Mouse (Mus musculus) kidney, postnatal 0 days (tissue): ENCODE measurements at regions not wholly inside any gene's neighbourhood (a gene's known extent, or its start where the extent isn't known, plus 50 kb on each side); places are given as distances from the start of the nearest gene placed in this dataset.

Experiments
- ATAC-seq: fragments of 200-750 bp; cut with Nextera tagmentation; replicated peaks from 2 replicates; pipeline ENCODE4 v1.8.0; 2017; ENCODE audit warnings: low read depth, moderate number of reproducible peaks, moderate TSS enrichment, moderate library complexity; ENCODE audit not compliant: low FRiP score
- DNase-seq: peaks from one replicate; pipeline ENCODE4 v3.0.0-alpha.2; 2016; ENCODE audit warnings: low spot score
- H3K27ac ChIP-seq: fragments of 300-500 bp; sonication (generic); 2 replicates; pipeline ENCODE4 v1.5.1; 2014; ENCODE audit warnings: mild to moderate bottlenecking
- H3K27me3 ChIP-seq: fragments of 300-500 bp; sonication (generic); 2 replicates; pipeline ENCODE4 v1.6.1; 2014; ENCODE audit warnings: low read length, mixed read lengths; ENCODE audit not compliant: insufficient read depth
- H3K36me3 ChIP-seq: fragments of 300-500 bp; sonication (generic); 2 replicates; pipeline ENCODE4 v1.6.1; 2014; ENCODE audit warnings: low read length, mixed read lengths; ENCODE audit not compliant: insufficient read depth
- H3K4me1 ChIP-seq: fragments of 300-500 bp; sonication (generic); replicated peaks from 2 replicates; pipeline ENCODE4 v1.6.1; 2014; ENCODE audit warnings: antibody characterized with exemption, low read length, mixed read lengths; ENCODE audit not compliant: insufficient read depth
- H3K4me2 ChIP-seq: fragments of 300-500 bp; sonication (generic); 2 replicates; pipeline ENCODE4 v1.6.1; 2014; ENCODE audit warnings: mild to moderate bottlenecking, low read length, moderate library complexity, mixed read lengths
- H3K4me3 ChIP-seq: fragments of 300-500 bp; sonication (generic); replicated peaks from 2 replicates; pipeline ENCODE4 v1.5.1; 2014; ENCODE audit warnings: low read depth, low read length
- H3K9ac ChIP-seq: fragments of 300-500 bp; sonication (generic); 2 replicates; pipeline ENCODE4 v1.6.1; 2014; ENCODE audit warnings: low read depth, low read length
- H3K9me3 ChIP-seq: fragments of 300-500 bp; sonication (generic); replicated peaks from 2 replicates; pipeline ENCODE4 v1.6.1; 2016; ENCODE audit warnings: low read length, inconsistent platforms, mixed read lengths
- CTCF ChIP-seq: IDR thresholded peaks from 2 replicates; pipeline ENCODE4 v1.5.1; 2016; ENCODE audit warnings: antibody characterized with exemption, low read depth, mild to moderate bottlenecking, moderate library complexity
- WGBS: fragments of 180-500 bp; shearing (Covaris S2); extraction: QIAGEN DNeasy Blood & Tissue Kit; methylation state at CpG from one replicate; pipeline ENCODE4 v1.1.7; 2014; 5-methylcytosine and 5-hydroxymethylcytosine counted together

DNA sequence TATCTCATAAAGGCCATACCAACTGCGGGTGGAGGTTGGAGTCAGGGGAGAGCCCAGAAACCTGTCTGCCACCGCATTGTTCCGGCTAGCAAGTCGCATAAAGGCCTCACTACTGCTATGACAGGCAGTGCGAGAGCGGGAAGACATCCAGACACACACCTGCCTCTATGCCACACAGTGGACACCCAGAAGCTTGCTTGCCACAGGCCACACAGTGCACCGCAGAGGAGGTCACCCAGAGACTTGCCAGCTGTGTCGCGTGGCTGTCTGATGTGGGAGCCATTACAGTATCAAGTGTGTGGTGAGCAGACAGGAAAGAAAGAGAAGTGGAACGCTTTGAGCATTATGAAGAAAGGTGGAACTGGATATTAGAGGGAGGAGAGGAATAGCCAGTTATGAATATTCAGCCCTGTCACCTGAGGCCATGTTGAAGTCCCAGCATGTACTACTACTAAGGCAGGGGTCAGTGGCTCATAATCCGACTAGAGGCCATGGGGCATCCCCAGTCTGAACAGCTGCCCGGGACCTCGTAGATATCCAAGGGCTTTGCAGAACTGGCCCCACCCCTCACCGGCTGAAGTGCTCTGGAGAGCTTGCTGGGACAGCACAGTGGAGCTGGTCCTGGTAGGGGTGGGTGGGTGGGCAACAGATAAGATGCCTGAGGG is 87.6 kb upstream of the Gnai1 start:
- 88% methylated on average over 14 of the region's 14 CpGs for WGBS
- no peak for TF ChIP-seq CTCF
- DNase-seq, result no peak

GRCm38 (mm10) chr5:18445969-18446368 is 85.8 kb upstream of the Gnai1 start:
- 0 out of 2 replicates have a peak, but pooled peaks have one; percentile 25 for ATAC-seq

More for the DNA sequence above, 87.6 kb upstream of the Gnai1 start:
- no peaks in the 10 kb centered on the region for H3K36me3 ChIP-seq
- no peaks in the 10 kb centered on the region for H3K27me3 ChIP-seq
- H3K4me3 ChIP-seq, result no peak overlapping the region
- no peak overlapping the region for H3K4me2 ChIP-seq
- H3K9ac ChIP-seq, result no peak overlapping the region
- ATAC-seq, result no peak
- no peak overlapping the region for H3K27ac ChIP-seq
- no peaks in the 10 kb centered on the region for H3K4me1 ChIP-seq
- no peaks in the 10 kb centered on the region for H3K9me3 ChIP-seq

DNA sequence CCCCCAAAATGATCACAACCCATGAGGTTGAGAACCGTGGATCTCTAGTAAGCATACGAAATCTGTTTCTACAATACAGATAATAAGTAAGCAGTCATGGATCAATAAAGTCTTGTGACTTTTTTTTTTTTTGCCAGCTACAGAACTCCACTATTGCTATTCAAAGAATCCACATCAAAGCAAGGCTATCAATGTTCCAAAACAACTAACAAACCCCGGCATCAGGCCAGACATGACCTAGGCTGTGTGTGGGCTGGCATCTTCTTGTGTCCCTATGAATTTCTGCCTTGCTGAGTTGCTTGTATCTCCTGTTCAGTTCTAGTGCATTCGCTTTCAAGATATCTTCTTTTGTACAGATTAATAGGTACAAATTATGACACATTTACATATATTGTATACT is 79.8 kb upstream of the Gnai1 start:
- no peak for TF ChIP-seq CTCF
- DNase-seq (no peak), ATAC-seq (no peak)
- no peaks in the 10 kb centered on the region for H3K4me1 ChIP-seq
- H3K36me3 ChIP-seq, result no peaks in the 10 kb centered on the region
- no peaks in the 10 kb centered on the region for H3K27me3 ChIP-seq
- H3K27ac ChIP-seq, result no peak overlapping the region
- WGBS, result 92% methylated on average over 4 of the region's 4 CpGs
- H3K9me3 ChIP-seq, result no peaks in the 10 kb centered on the region
- H3K9ac ChIP-seq, result no peak overlapping the region
- no peak overlapping the region for H3K4me2 ChIP-seq
- no peak overlapping the region for H3K4me3 ChIP-seq

More at GRCm38 (mm10) chr5:18445969-18446368, 85.8 kb upstream of the Gnai1 start:
- Histone ChIP-seq H3K9ac (no peak overlapping the region), H3K4me2 (no peak overlapping the region), H3K36me3 (no peaks in the 10 kb centered on the region), H3K4me3 (no peak overlapping the region), H3K27ac (no peak overlapping the region), H3K27me3 (no peaks in the 10 kb centered on the region), H3K4me1 (no peaks in the 10 kb centered on the region), H3K9me3 (no peaks in the 10 kb centered on the region)
- peak; percentile 89 for DNase-seq
- WGBS, result 14% methylated on average over 8 of the region's 8 CpGs
- peak; percentile 81 for TF ChIP-seq CTCF

GRCm38 (mm10) chr5:18439281-18439680 is 79.1 kb upstream of the Gnai1 start:
- DNase-seq, result no peak
- H3K9me3 ChIP-seq, result no peaks in the 10 kb centered on the region
- H3K4me1 ChIP-seq, result no peaks in the 10 kb centered on the region
- H3K4me2 ChIP-seq, result no peak overlapping the region
- no peak for ATAC-seq
- H3K36me3 ChIP-seq, result no peaks in the 10 kb centered on the region
- H3K4me3 ChIP-seq, result no peak overlapping the region
- no peak overlapping the region for H3K27ac ChIP-seq
- H3K27me3 ChIP-seq, result no peaks in the 10 kb centered on the region
- TF ChIP-seq CTCF, result no peak
- no peak overlapping the region for H3K9ac ChIP-seq
- WGBS, result 60% methylated on average over 1 of the region's 1 CpGs

DNA sequence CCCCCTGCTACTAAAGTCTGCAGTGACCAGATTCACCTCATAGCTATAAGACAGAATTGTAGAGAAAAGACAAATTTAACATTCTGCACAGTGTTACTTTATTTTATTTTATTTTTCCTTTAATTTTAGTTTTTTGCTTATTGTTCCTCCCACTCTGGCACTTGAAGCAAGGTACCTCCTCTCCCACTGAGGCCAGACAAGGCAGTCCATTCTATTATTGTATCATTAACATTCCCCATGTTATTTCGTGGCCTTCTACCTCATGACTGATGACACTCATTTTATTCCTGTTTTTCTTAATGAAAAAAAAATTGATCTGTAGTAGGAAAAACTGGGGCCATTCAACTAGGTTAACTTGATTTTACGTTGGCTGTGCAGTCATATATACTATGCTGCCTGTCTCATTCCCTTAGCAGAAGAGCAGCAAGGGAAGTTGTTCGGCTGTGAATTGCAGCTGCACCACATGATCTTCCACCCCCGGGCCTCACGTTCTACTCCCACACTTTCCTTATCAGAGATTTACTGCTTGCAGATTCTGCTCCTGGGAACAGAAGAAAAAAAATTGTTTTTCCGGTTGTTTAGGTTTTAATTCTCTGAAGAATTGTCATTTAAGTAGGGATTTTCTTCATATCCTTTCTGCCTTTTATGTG is 76.1 kb upstream of the Gnai1 start:
- no peaks in the 10 kb centered on the region for H3K9me3 ChIP-seq
- no peaks in the 10 kb centered on the region for H3K27me3 ChIP-seq
- TF ChIP-seq CTCF, result no peak
- ATAC-seq (no peak), DNase-seq (peak; percentile 46)
- WGBS, result 22% methylated on average over 6 of the region's 6 CpGs
- no peaks in the 10 kb centered on the region for H3K36me3 ChIP-seq
- no peak overlapping the region for H3K4me3 ChIP-seq
- H3K4me1 ChIP-seq, result no peaks in the 10 kb centered on the region
- no peak overlapping the region for H3K9ac ChIP-seq
- no peak overlapping the region for H3K27ac ChIP-seq
- no peak overlapping the region for H3K4me2 ChIP-seq

DNA sequence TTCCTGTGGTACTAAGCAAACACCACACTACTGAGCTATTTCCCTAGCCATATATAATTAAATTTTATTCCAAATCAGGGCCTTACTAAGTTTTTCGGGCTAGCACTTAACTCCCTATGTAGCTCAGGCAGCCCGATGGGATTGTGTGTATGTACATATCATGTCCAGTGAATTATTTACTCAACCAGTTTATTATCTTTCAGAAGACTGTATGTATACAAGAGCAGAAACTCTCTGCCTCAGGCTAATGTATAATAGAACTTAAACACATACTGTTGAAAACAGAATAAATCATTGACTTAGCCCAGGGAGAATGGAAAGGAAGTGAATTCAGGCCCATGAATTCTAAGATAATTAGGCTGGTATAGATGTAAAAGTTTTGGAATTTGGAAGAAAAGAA is 74.1 kb upstream of the Gnai1 start:
- 55% methylated on average over 2 of the region's 2 CpGs for WGBS
- peak; percentile 46; the same call in 1 of the 2 replicates for ATAC-seq
- H3K27ac ChIP-seq, result no peak overlapping the region
- H3K9ac ChIP-seq, result no peak overlapping the region
- no peaks in the 10 kb centered on the region for H3K9me3 ChIP-seq
- TF ChIP-seq CTCF, result no peak
- H3K36me3 ChIP-seq, result no peaks in the 10 kb centered on the region
- no peak overlapping the region for H3K4me2 ChIP-seq
- no peaks in the 10 kb centered on the region for H3K27me3 ChIP-seq
- no peaks in the 10 kb centered on the region for H3K4me1 ChIP-seq
- no peak for DNase-seq
- H3K4me3 ChIP-seq, result no peak overlapping the region
